Mouse (Mus musculus) neutrophil, adult 5-6 weeks (primary cell): Measurements from ENCODE around the gene Acadvl. TPM values are rescaled to one million over a fixed set of nuclear protein-coding genes. Genes with fewer than 3 reads are reported as not detected.

Experiments
- ATAC-seq: fragments of 151-379, 151-347 bp; 2 replicates; pipeline ENCODE4 v1.8.0; 2017; ENCODE audit warnings: mild to moderate bottlenecking, moderate TSS enrichment; ENCODE audit not compliant: insufficient number of reproducible peaks, poor library complexity, low FRiP score, severe bottlenecking; ENCODE audit errors: extremely low read depth
- total RNA-seq: library from RNA; stranded (forward); fragments of 200-1000 nt; gene quantifications from 2 replicates; pipeline ENCODE4 v1.2.3, GENCODE M21; 2017

Acadvl gene
- total RNA-seq, 1 experiment from 2014 or later = 45.2 TPM

GRCm38 (mm10) chr11:69964650-69965270 is 50.5 kb downstream of the Acadvl start, which contains the start of gene Cldn7:
TSS of gene Cldn7 (plus strand) at chr11:69964779.
- ATAC-seq = no peak

- ATAC-seq = no peak
Observed at GRCm38 (mm10) chr11:69961841-69962240, 53.4 kb downstream of the Acadvl start.

GRCm38 (mm10) chr11:69960616-69961015 is 54.6 kb downstream of the Acadvl start:
- ATAC-seq = no peak

Other genes with a start within 250 kb of the Acadvl start
- 22.0 and 27.8 TPM in 2 replicates for gene Zbtb4, start 249.5 kb downstream of the Acadvl start, total RNA-seq
- gene Chrnb1, start 219.5 kb downstream of the Acadvl start, total RNA-seq = 3.5 and 5.3 TPM in 2 replicates
- not detected in 2 replicates for gene Fgf11, start 213.6 kb downstream of the Acadvl start, total RNA-seq
- 0.58 TPM in 1 of 2 replicates, not detected in the other for gene Tmem102, start 209.8 kb downstream of the Acadvl start, total RNA-seq
- not detected in 2 replicates for gene Gm39566, start 200.1 kb downstream of the Acadvl start, total RNA-seq
- gene Spem2, start 196.9 kb downstream of the Acadvl start, total RNA-seq = 0.47 TPM in 1 of 2 replicates, not detected in the other
- gene Spem1, start 193.2 kb downstream of the Acadvl start, total RNA-seq = not detected in 2 replicates
- 0.12 TPM in 1 of 2 replicates, not detected in the other for gene Nlgn2, start 177.6 kb downstream of the Acadvl start, total RNA-seq
- 9.1 and 13.3 TPM in 2 replicates for gene Tmem256, start 176.9 kb downstream of the Acadvl start, total RNA-seq
- 4.4 and 5.0 TPM in 2 replicates for gene Plscr3, start 169.0 kb downstream of the Acadvl start, total RNA-seq
- not detected in 2 replicates for gene Tnk1, start 156.7 kb downstream of the Acadvl start, total RNA-seq
- not detected in 2 replicates for gene Tmem95, start 137.4 kb downstream of the Acadvl start, total RNA-seq
- gene Kctd11, start 134.0 kb downstream of the Acadvl start, total RNA-seq = 9.0 and 9.5 TPM in 2 replicates
- 245 and 247 TPM in 2 replicates for gene Acap1, start 119.9 kb downstream of the Acadvl start, total RNA-seq
- 2.8 and 3.8 TPM in 2 replicates for gene 2810408A11Rik, start 114.4 kb downstream of the Acadvl start, total RNA-seq
- 64.1 and 71.1 TPM in 2 replicates for gene Neurl4, start 114.3 kb downstream of the Acadvl start, total RNA-seq
- 103 TPM in 2 replicates for gene Gps2, start 101.5 kb downstream of the Acadvl start, total RNA-seq
- 155 and 165 TPM in 2 replicates for gene Eif5a, start 93.5 kb downstream of the Acadvl start, total RNA-seq
- not detected in 2 replicates for gene Ybx2, start 79.6 kb downstream of the Acadvl start, total RNA-seq
- gene Slc2a4, start 67.2 kb downstream of the Acadvl start, total RNA-seq = not detected in 2 replicates
- gene Cldn7, start 50.6 kb downstream of the Acadvl start, total RNA-seq = 0.47 TPM in 1 of 2 replicates, not detected in the other
- gene Ctdnep1, start 34.3 kb downstream of the Acadvl start, total RNA-seq = 31.4 and 42.8 TPM in 2 replicates
- gene Elp5, start 32.9 kb downstream of the Acadvl start, total RNA-seq = 21.6 and 23.2 TPM in 2 replicates
- gene Gabarap, start 24.3 kb downstream of the Acadvl start, total RNA-seq = 397 and 455 TPM in 2 replicates
- gene Phf23, start 19.6 kb downstream of the Acadvl start, total RNA-seq = 74.4 and 80.3 TPM in 2 replicates
- gene Dvl2, start 14.8 kb downstream of the Acadvl start, total RNA-seq = 41.0 and 41.7 TPM in 2 replicates
- 2.4 and 2.9 TPM in 2 replicates for gene Dlg4, start 1.5 kb upstream of the Acadvl start, total RNA-seq
- gene Asgr1, start 38.7 kb upstream of the Acadvl start, total RNA-seq = not detected in 2 replicates
- not detected in 2 replicates for gene Asgr2, start 77.2 kb upstream of the Acadvl start, total RNA-seq
- gene Mgl2, start 114.9 kb upstream of the Acadvl start, total RNA-seq = not detected in 2 replicates
- gene Clec10a, start 140.8 kb upstream of the Acadvl start, total RNA-seq = 2.6 and 3.6 TPM in 2 replicates
- 1.4 and 2.7 TPM in 2 replicates for gene Slc16a11, start 197.3 kb upstream of the Acadvl start, total RNA-seq
- 1.5 and 2.1 TPM in 2 replicates for gene Slc16a13, start 205.7 kb upstream of the Acadvl start, total RNA-seq
- 0.12 TPM in 1 of 2 replicates, not detected in the other for gene Bcl6b, start 214.4 kb upstream of the Acadvl start, total RNA-seq
- gene 0610010K14Rik, start 222.5 kb upstream of the Acadvl start, total RNA-seq = 21.9 and 26.8 TPM in 2 replicates
- gene Gm21988, start 224.4 kb upstream of the Acadvl start, total RNA-seq = 0.47 and 0.86 TPM in 2 replicates
- 60.4 and 69.0 TPM in 2 replicates for gene Rnasek, start 224.4 kb upstream of the Acadvl start, total RNA-seq
- gene Alox12, start 239.9 kb upstream of the Acadvl start, total RNA-seq = 9.6 and 10.5 TPM in 2 replicates